Mouse (Mus musculus) midbrain, embryonic 14.5 days (tissue): ENCODE data around the gene Dpf1. TPM values are rescaled to one million over a fixed set of nuclear protein-coding genes. Genes with fewer than 3 reads are reported as not detected.
A peak's percentile ranks its signal among the peaks of the same experiment; 100 is the strongest.

Experiments
- ATAC-seq: fragments of 200-750 bp; cut with Nextera tagmentation; 2 replicates; pipeline ENCODE4 v1.8.0; 2017; ENCODE audit warnings: moderate number of reproducible peaks, moderate library complexity; ENCODE audit not compliant: low FRiP score, low TSS enrichment
- DNase-seq: peaks from one replicate; pipeline ENCODE4 v3.0.0-alpha.2; 2015
- H3K27ac ChIP-seq: fragments of 300-500 bp; sonication (generic); replicated peaks from 2 replicates; pipeline ENCODE4 v1.5.1; 2014; ENCODE audit warnings: mild to moderate bottlenecking, low read depth, low read length, moderate library complexity
- H3K27me3 ChIP-seq: fragments of 300-500 bp; sonication (generic); 2 replicates; pipeline ENCODE4 v1.6.1; 2014; ENCODE audit warnings: low read length, control low read depth, mixed read lengths; ENCODE audit not compliant: control insufficient read depth, insufficient read depth
- H3K36me3 ChIP-seq: fragments of 300-500 bp; sonication (generic); 2 replicates; pipeline ENCODE4 v1.6.1; 2014; ENCODE audit warnings: low read length, control low read depth; ENCODE audit not compliant: control insufficient read depth, insufficient read depth
- H3K4me1 ChIP-seq: fragments of 300-500 bp; sonication (generic); 2 replicates; pipeline ENCODE4 v1.6.1; 2014; ENCODE audit warnings: mild to moderate bottlenecking, antibody characterized with exemption, low read length, control low read depth; ENCODE audit not compliant: control insufficient read depth, insufficient read depth
- H3K4me2 ChIP-seq: fragments of 300-500 bp; sonication (generic); 2 replicates; pipeline ENCODE4 v1.6.1; 2014; ENCODE audit warnings: mild to moderate bottlenecking, low read length, moderate library complexity
- H3K4me3 ChIP-seq: fragments of 300-500 bp; sonication (generic); replicated peaks from 2 replicates; pipeline ENCODE4 v1.5.1; 2014; ENCODE audit warnings: low read depth, low read length
- H3K9ac ChIP-seq: fragments of 300-500 bp; sonication (generic); replicated peaks from 2 replicates; pipeline ENCODE4 v1.6.1; 2014; ENCODE audit warnings: mild to moderate bottlenecking, low read length, moderate library complexity
- H3K9me3 ChIP-seq: fragments of 300-500 bp; sonication (generic); 2 replicates; pipeline ENCODE4 v1.6.1; 2016; ENCODE audit warnings: low read length, control low read depth, mixed read lengths; ENCODE audit not compliant: control insufficient read depth
- WGBS: fragments of 180-500 bp; shearing (Covaris S2); extraction: QIAGEN DNeasy Blood & Tissue Kit; methylation state at CpG from one replicate; pipeline ENCODE4 v1.1.7; 2014; 5-methylcytosine and 5-hydroxymethylcytosine counted together
- polyA plus RNA-seq: library from polyadenylated mRNA; unstranded; fragments of >200 nt; fragmentation: Nextera tagmentation; extraction: Ambion mirVana; gene quantifications from 2 replicates; pipeline ENCODE4 v1.2.1, GENCODE M21; 2014

The Dpf1 gene
- polyA plus RNA-seq, 1 experiment from 2014 or later: 203 TPM

DNA sequence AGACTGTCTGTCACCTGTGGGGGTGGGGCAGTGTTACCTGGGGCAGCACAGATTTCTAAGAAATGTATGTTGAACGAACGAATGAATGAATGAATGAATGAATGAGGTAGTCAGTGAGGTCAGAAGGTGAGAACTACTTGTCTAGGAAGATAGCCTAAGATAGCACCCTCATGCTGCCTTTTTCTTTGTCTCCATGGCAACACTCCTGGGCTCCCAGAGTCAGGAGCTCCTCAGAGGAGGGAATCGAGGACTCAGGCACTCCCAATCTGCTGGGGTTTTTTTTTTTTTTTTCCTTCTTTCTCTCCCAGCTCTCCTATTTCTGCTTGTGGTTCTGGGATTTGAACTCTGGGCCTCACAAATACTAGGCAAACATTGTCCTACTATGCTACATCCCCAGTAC is 42.5 kb downstream of the Dpf1 start:
- 54% methylated on average over 3 of the region's 3 CpGs for WGBS
- Histone ChIP-seq H3K4me2 (no peak overlapping the region), H3K27me3 (no peaks in the 10 kb centered on the region), H3K4me3 (no peak overlapping the region), H3K27ac (no peak overlapping the region), H3K4me1 (0 out of 2 replicates have a peak, but pooled peaks cover 3% of the 10 kb centered on the region), H3K9me3 (no peaks in the 10 kb centered on the region), H3K36me3 (peaks cover 36% of the 10 kb centered on the region), H3K9ac (no peak overlapping the region)
- DNase-seq (no peak), ATAC-seq (no peak)

- H3K4me1 ChIP-seq: no peaks in the 10 kb centered on the region
- no peak overlapping the region for H3K4me3 ChIP-seq
- no peaks in the 10 kb centered on the region for H3K9me3 ChIP-seq
- ATAC-seq: no peak
- H3K9ac ChIP-seq: no peak overlapping the region
- H3K36me3 ChIP-seq: peaks cover 44% of the 10 kb centered on the region
- no peak for DNase-seq
- H3K4me2 ChIP-seq: no peak overlapping the region
- WGBS: 91% methylated on average over 10 of the region's 10 CpGs
- no peaks in the 10 kb centered on the region for H3K27me3 ChIP-seq
- no peak overlapping the region for H3K27ac ChIP-seq
These were observed 46.7 kb downstream of the Dpf1 start for GRCm38 (mm10) chr7:29350489-29350888.

DNA sequence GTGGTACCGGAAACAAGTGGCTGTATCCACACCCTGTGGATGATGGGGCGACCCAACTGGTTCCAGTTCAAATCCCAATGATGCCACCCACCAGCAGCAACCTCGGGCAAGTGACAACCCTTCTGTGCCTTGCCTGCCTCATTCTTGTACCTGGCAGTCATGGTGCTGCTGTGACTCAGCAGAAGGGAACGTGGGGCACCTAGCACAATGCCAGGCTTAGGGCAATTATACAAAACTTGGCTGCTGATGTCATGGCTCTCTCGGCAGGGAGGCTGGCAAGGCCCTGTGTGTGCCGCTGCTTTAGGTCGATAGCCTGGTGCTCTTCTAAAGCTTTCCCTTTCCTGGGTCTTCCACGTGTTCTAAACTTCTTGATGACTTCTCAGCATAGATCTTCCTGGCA is 48.5 kb downstream of the Dpf1 start:
- H3K36me3 ChIP-seq: peaks cover 39% of the 10 kb centered on the region

DNA sequence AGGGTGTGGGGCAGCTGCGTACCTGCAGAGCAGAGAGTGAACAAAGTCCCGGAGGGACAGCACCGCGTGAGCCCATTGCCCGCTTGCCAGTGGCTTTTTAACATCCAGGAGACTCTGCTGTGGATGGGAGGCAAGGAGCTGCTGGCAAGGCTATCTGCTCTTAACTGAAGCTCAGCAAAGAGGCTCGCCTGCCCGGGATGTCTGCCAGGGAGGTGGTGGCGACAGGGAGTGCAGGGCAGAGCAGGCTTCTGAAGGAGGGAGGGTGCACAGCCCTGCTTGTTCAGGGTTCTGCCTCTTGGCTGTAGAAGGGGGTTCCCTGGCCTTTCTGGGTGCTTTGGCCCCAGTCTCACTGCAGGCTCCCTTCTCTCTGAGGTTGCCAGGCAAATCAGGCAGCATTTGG is 50.4 kb downstream of the Dpf1 start:
- H3K36me3 ChIP-seq: peaks cover 25% of the 10 kb centered on the region
- WGBS: 87% methylated on average over 8 of the region's 8 CpGs
- no peaks in the 10 kb centered on the region for H3K4me1 ChIP-seq
- no peak overlapping the region for H3K9ac ChIP-seq
- H3K27ac ChIP-seq: no peak overlapping the region
- H3K27me3 ChIP-seq: no peaks in the 10 kb centered on the region
- DNase-seq (no peak), ATAC-seq (no peak)
- no peaks in the 10 kb centered on the region for H3K9me3 ChIP-seq
- H3K4me3 ChIP-seq: no peak overlapping the region
- no peak overlapping the region for H3K4me2 ChIP-seq

More for the DNA sequence above, 48.5 kb downstream of the Dpf1 start:
- DNase-seq (no peak), ATAC-seq (no peak)
- Histone ChIP-seq H3K27me3 (no peaks in the 10 kb centered on the region), H3K9me3 (no peaks in the 10 kb centered on the region), H3K4me1 (no peaks in the 10 kb centered on the region), H3K4me3 (no peak overlapping the region), H3K9ac (no peak overlapping the region), H3K27ac (no peak overlapping the region), H3K4me2 (no peak overlapping the region)
- 86% methylated on average over 8 of the region's 8 CpGs for WGBS

DNA sequence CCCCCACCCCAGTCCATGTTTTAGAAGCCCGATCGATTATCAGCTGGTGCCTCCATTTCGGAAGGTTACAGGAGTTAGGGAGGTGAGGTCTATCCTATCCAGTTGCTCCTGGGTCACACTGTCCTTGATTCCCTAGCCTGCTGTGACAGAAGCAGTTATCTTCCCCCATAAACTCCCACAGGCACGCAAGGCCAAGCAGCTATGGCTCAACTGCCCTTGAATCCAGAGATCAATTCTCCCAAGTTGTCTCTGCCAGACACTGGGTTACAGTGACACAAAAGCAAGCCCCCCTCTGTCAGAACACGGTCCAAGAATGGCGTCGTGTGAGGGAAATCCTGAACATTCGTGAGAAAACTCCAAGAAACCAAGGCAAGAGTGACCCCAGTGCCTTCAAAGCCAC is 51.7 kb downstream of the Dpf1 start:
- no peak for ATAC-seq
- Histone ChIP-seq H3K9ac (no peak overlapping the region), H3K9me3 (no peaks in the 10 kb centered on the region), H3K27me3 (no peaks in the 10 kb centered on the region), H3K36me3 (peaks cover 14% of the 10 kb centered on the region), H3K27ac (no peak overlapping the region), H3K4me1 (no peaks in the 10 kb centered on the region), H3K4me3 (no peak overlapping the region), H3K4me2 (no peak overlapping the region)
- 97% methylated on average over 8 of the region's 8 CpGs for WGBS
- no peak for DNase-seq

DNA sequence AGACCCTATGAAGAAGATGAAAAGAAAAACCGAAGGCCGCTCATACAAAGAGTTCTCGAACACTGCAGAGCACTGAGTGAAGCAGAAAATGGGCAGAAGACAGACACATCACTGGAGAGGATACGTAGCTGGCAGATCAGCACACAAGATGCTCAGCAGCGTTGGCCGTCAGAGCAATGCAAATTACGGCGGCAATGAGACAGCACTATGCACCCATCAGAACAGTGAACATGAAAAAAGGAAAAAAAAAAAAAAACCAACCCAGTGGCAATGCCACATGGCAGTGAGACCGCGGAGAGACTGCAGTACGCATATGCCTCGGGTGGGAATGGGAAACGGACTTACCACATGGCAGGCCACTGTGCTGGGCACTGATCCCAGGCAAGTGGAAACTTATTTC is 57.7 kb downstream of the Dpf1 start:
- ATAC-seq (no peak), DNase-seq (no peak)
- no peak overlapping the region for H3K4me3 ChIP-seq
- peaks cover 8% of the 10 kb centered on the region for H3K36me3 ChIP-seq
- H3K27ac ChIP-seq: no peak overlapping the region
- H3K9me3 ChIP-seq: no peaks in the 10 kb centered on the region
- no peaks in the 10 kb centered on the region for H3K4me1 ChIP-seq
- H3K27me3 ChIP-seq: no peaks in the 10 kb centered on the region
- 91% methylated on average over 13 of the region's 13 CpGs for WGBS
- no peak overlapping the region for H3K4me2 ChIP-seq
- no peak overlapping the region for H3K9ac ChIP-seq

DNA sequence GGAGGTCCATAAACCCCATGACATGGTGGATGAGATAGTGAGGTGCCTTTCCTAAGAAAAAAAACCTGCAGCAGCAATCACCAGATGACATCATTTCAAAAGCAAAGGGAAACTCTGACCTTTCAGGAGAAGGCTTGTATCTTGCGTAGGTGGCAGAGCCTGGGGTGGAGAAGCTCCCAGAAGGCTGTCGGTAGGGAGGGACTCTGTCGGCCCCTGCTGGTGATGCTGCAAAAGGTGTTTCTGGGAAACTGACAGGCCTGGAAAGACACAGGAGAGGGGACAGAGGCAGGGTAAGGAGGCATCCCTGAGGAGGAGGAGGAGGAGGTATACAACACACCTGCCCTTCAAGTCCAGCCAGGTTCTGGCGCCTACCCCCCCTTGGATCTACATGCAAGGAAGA is 60.3 kb downstream of the Dpf1 start:
- H3K9me3 ChIP-seq: no peaks in the 10 kb centered on the region
- DNase-seq: peak; percentile 79
- no peaks in the 10 kb centered on the region for H3K27me3 ChIP-seq
- no peak for ATAC-seq
- no peak overlapping the region for H3K9ac ChIP-seq
- no peak overlapping the region for H3K27ac ChIP-seq
- H3K36me3 ChIP-seq: peaks cover 8% of the 10 kb centered on the region; the same call in 1 of the 2 replicates
- no peak overlapping the region for H3K4me2 ChIP-seq
- H3K4me1 ChIP-seq: peaks cover 5% of the 10 kb centered on the region; the same call in 1 of the 2 replicates
- whole genome bisulfite sequencing: 13% methylated on average over 4 of the region's 4 CpGs
- no peak overlapping the region for H3K4me3 ChIP-seq

GRCm38 (mm10) chr7:29367166-29368003 is 63.6 kb downstream of the Dpf1 start:
- Histone ChIP-seq H3K9me3 (no peaks in the 10 kb centered on the region), H3K4me2 (0 out of 2 replicates have a peak overlapping the region, but pooled peaks have one; percentile 16)

More at GRCm38 (mm10) chr7:29367166-29368003, 63.6 kb downstream of the Dpf1 start:
- no peak overlapping the region for H3K4me3 ChIP-seq
- peaks cover 12% of the 10 kb centered on the region; the same call in 1 of the 2 replicates for H3K36me3 ChIP-seq
- H3K4me1 ChIP-seq: peaks cover 5% of the 10 kb centered on the region; the same call in 1 of the 2 replicates
- DNase-seq (peak; percentile 84), ATAC-seq (peak; percentile 90)
- H3K27me3 ChIP-seq: no peaks in the 10 kb centered on the region
- H3K27ac ChIP-seq: peak overlapping the region; percentile 77
- H3K9ac ChIP-seq: peak overlapping the region; percentile 13; the same call in 1 of the 2 replicates
- 77% methylated on average over 13 of the region's 13 CpGs for WGBS
